Mouse (Mus musculus) cerebellum, postnatal 10 days (tissue): Measurements from ENCODE around the gene Olfr1033.
"Not testable (repeated sequence)": the region's sequence is repeated elsewhere in the genome, so short reads cannot be mapped to it uniquely, and the experiment has no call there.

Source experiments
- DNase-seq, 2 experiments: peaks; one replicate each; pipeline ENCODE4 v3.0.0; 2021; ENCODE audit warnings: mixed read lengths in 2 of 2

Gene Olfr1033

DNA sequence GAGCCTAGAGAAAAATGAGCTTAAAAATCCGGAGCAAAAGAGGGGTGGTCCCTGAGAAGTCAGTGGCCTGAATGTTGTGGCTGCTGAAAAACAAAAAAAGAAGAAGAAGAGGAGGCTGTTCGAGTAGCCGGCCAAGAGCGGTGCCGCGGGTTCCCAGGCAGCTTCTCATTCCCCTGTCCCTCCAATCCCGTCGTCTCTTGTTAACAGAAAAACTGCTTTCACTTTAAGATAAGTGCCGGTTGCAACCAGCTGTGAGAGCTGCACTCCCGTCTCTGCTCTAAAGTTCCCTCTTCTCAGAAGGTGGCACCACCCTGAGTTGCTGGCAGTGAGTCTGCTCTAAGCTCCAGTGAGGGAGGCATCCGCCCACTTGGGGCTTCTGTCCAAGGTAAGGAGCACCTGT, at the start of gene Olfr1033:
Olfr1033 (plus strand) TSS at position 228 of the 400 bp plus-strand sequence.
- DNase-seq: peak in 1 of 2 experiments; percentile 3

DNA sequence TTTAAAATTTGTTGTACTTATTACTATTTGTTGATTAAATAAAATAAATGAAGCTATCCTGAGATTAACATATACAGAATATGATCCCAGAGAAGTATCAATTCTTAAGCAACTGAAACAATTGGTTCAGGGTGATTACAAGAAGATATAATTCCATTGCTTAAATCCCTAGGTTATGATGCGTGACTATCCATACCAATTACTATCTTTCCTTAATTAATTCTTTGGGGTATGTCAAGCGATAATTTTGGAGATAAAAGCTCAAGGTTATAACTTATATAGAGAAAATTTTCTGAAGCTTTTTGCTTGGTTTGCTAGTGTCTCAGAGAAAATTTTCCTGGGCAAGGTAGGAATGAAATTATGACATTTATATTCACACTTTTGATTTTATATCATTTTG, 46.8 kb upstream of the Olfr1033 start, which contains the start of gene Olfr1029:
Olfr1029 (plus strand) TSS at position 301 of the 400 bp plus-strand sequence.
- no peak for DNase-seq

DNA sequence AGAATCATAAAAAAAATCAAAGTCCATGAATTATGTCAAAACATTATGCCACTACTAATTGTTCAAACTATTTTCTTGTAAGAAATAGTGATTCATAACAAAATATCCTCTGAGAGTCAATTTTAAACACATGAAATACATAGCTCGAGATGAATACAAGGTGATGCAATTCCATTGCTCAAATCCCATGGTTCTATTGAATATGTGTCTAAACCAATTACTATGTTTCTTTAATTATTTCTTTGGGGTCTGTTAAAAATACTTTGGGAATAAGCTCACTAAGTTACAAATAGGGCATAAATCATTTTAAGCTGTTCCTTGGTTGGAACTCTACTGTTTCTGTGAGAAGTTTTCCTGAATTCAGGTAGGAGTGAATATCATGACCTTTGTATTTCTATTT, 41.5 kb upstream of the Olfr1033 start, which contains the start of gene Olfr1030:
Olfr1030 (plus strand) TSS at position 301 of the 400 bp plus-strand sequence.
- DNase-seq: no peak

DNA sequence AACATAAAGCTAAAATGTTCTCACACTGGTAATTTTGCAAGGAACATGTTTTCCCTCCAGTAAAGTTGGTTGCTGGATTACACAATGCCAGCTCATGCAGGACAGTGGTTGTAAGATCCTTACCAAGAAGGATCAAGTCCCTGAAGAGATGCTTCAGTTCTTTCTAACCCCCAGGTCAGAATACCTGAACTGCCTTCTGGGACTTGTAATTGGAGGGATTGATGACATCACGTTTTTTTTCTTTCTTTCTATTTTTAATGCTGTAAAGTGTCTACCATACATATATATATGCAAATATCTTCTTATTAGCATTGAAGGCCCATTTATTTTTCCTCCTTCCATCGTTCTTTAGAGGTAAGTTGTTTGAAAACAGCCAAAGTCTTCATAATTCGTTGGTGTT, 30.4 kb upstream of the Olfr1033 start, which contains the start of gene Olfr1031:
Olfr1031 (plus strand) TSS at position 301 of the 400 bp plus-strand sequence.
- no peak for DNase-seq

- DNase-seq: no peak
These were observed 15.2 kb upstream of the Olfr1033 start, which contains the start of gene Olfr1032 for GRCm38 (mm10) chr2:86005240-86005639. Olfr1032 (plus strand) TSS chr2:86005540.

DNA sequence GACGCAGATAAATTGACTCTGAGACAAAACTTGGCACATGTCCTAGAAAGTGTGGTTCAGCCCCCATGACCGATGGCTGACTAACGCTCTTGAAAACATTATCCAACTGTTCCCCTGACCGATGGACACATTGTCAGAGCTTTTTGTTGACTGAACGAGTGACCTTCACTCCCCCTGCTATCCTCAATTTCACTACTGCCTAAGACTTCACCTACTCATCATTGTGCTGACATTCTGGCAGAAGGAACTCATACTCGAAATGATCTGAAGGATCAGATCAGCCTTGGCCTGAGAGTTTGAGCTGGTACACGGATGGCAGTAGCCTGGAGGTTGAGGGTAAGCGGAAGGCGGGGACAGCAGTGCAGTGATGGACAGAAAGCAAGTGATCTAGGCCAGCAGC, 1.1 kb downstream of the Olfr1033 start:
- not testable (repeated sequence) for DNase-seq

DNA sequence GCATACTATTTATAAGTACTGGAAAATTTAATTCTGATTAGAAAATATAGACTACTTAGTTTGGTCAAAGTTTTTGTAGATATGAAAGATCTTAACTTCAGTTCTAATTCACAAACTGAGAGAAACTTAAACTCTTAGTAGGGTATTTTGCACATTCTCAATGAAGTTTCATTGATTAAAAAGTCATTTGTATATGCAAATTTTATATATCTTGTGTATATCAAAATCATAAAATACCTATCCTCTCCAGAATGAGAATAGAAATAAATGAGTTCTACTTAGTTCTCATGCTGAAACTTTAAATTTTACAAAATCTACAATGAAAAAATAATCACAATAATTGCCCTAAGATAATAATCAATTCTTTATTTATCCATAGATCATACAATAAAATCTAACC, 25.1 kb downstream of the Olfr1033 start, which contains the start of gene Olfr1034:
Olfr1034 (plus strand) TSS at position 301 of the 400 bp plus-strand sequence.
- no peak for DNase-seq

- DNase-seq: not testable (repeated sequence)
These were observed 30.3 kb downstream of the Olfr1033 start for GRCm38 (mm10) chr2:86050777-86051176.

- not testable (repeated sequence) for DNase-seq
These were observed 43.3 kb downstream of the Olfr1033 start for GRCm38 (mm10) chr2:86063766-86064165.

DNA sequence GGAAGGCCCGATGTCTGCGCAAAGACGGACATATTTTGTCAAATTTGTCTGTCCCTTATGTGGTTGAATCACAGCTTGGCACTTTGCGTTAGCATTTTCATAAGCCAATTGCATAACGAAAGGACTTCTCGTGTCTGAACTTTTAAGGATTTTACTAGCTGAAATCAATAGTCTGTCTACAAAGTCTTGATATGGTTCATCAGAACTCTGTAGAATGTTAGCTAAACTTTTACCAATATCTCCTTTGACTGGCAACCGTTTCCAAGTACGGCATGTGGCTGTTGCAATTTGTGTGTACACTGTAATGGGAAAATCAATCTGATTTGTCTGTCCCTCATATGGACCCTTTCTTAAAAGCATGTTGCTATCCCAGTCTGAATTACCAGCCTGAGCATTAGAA, 49.8 kb downstream of the Olfr1033 start:
- no peak for DNase-seq

- DNase-seq: not testable (repeated sequence)
These were observed 53.3 kb downstream of the Olfr1033 start, which contains the start of gene Olfr1036 for GRCm38 (mm10) chr2:86073692-86074091. Olfr1036 (plus strand) TSS chr2:86073992.

- not testable (repeated sequence) for DNase-seq
These were observed 60.0 kb downstream of the Olfr1033 start for GRCm38 (mm10) chr2:86080478-86080877.

GRCm38 (mm10) chr2:86087285-86087684, 66.9 kb downstream of the Olfr1033 start, which contains the start of gene Olfr1037:
Olfr1037 (minus strand) TSS chr2:86087385.
- no peak for DNase-seq
